Mouse (Mus musculus) MEL (cell line): ENCODE data around the gene Trappc13.

Experiments used
- CTCF ChIP-seq, 3 experiments: IDR thresholded peaks in 2 of 3; conservative IDR thresholded peaks in 1 of 3; 2 replicates each; pipeline ENCODE4 v1.5.1; 2011 to 2012; ENCODE audit warnings: low read length in 3 of 3, low read depth in 2 of 3, mild to moderate bottlenecking in 2 of 3, improper control_type of control experiment in 1 of 3, inconsistent platforms in 1 of 3, mixed read lengths in 1 of 3, moderate library complexity in 1 of 3; ENCODE audit not compliant: control insufficient read depth in 1 of 3, insufficient read depth in 1 of 3, poor library complexity in 1 of 3, severe bottlenecking in 1 of 3
- E2F4 ChIP-seq: IDR thresholded peaks from 2 replicates; pipeline ENCODE4 v1.6.1; 2011; ENCODE audit warnings: low read depth, low read length, improper control_type of control experiment, borderline replicate concordance
- EP300 ChIP-seq, 2 experiments: IDR thresholded peaks; 2 replicates each; pipeline ENCODE4 v1.6.1; 2011; ENCODE audit warnings: improper control_type of control experiment in 2 of 2, low read length in 2 of 2, low read depth in 1 of 2, mild to moderate bottlenecking in 1 of 2
- GABPA ChIP-seq: IDR thresholded peaks from 2 replicates; pipeline ENCODE4 v1.6.1; 2012; ENCODE audit warnings: low read depth, mild to moderate bottlenecking, inconsistent platforms, low read length, improper control_type of control experiment, moderate library complexity
- MAFK ChIP-seq: IDR thresholded peaks from 2 replicates; pipeline ENCODE4 v1.6.1; 2011; ENCODE audit warnings: low read depth, mild to moderate bottlenecking, low read length, improper control_type of control experiment, borderline replicate concordance
- MAX ChIP-seq: IDR thresholded peaks from 2 replicates; pipeline ENCODE4 v1.6.1; 2011; ENCODE audit warnings: low read length, improper control_type of control experiment
- NRF1 ChIP-seq: IDR thresholded peaks from 2 replicates; pipeline ENCODE4 v1.6.1; 2014; ENCODE audit warnings: low read depth, mild to moderate bottlenecking, inconsistent platforms, low read length, improper control_type of control experiment, moderate library complexity; ENCODE audit not compliant: poor library complexity, insufficient read depth, severe bottlenecking
- POLR2A ChIP-seq, 2 experiments: IDR thresholded peaks; 2 replicates each; pipeline ENCODE4 v1.6.1; 2011 to 2012; ENCODE audit warnings: low read length in 2 of 2, mild to moderate bottlenecking in 2 of 2, control low read depth in 1 of 2, improper control_type of control experiment in 1 of 2, low read depth in 1 of 2, moderate library complexity in 1 of 2; ENCODE audit not compliant: control insufficient read depth in 1 of 2, insufficient read depth in 1 of 2, poor library complexity in 1 of 2
- TCF12 ChIP-seq: IDR thresholded peaks from 2 replicates; pipeline ENCODE4 v1.6.1; 2014; ENCODE audit warnings: low read depth, mild to moderate bottlenecking, inconsistent platforms, low read length, improper control_type of control experiment, moderate library complexity

GRCm38 (mm10) chr13:104227478-104227877, 49.2 kb upstream of the Trappc13 start:
- TF ChIP-seq GABPA (no peak), POLR2A (IDR thresholded peaks at IDR 0.05; ENCODE audit: control insufficient read depth in 1 of 2, insufficient read depth in 1 of 2, low read depth in 1 of 2, low read length in 2 of 2, poor library complexity in 1 of 2) (no peak), TCF12 (no peak), EP300 (IDR thresholded peaks at IDR 0.05; ENCODE audit: low read depth in 1 of 2, low read length in 2 of 2) (no peak), MAX (no peak), E2F4 (no peak), NRF1 (no peak), CTCF (IDR thresholded peaks at IDR 0.05 in 2 of 3, conservative IDR thresholded peaks at IDR 0.05 in 1 of 3; ENCODE audit: control insufficient read depth in 1 of 3, insufficient read depth in 1 of 3, low read depth in 2 of 3, low read length in 3 of 3, poor library complexity in 1 of 3, severe bottlenecking in 1 of 3) (no peak), MAFK (no peak)
